Mouse (Mus musculus) frontal cortex, postnatal 25 days (tissue): ENCODE results near the gene Igf2bp3.

ENCODE experiments used
- DNase-seq, 2 experiments: peaks; one replicate each; pipeline ENCODE4 v3.0.0; 2022; ENCODE audit warnings: low spot score in 2 of 2

Igf2bp3 gene

GRCm38 (mm10) chr6:49136739-49137138 lies 78.0 kb downstream of the Igf2bp3 start:
- DNase-seq: no peak

- no peak for DNase-seq
These were observed 82.2 kb downstream of the Igf2bp3 start for GRCm38 (mm10) chr6:49132352-49133090.

GRCm38 (mm10) chr6:49131855-49132254 lies 82.9 kb downstream of the Igf2bp3 start:
- DNase-seq: no peak

- DNase-seq: no peak
These were observed 84.4 kb downstream of the Igf2bp3 start for GRCm38 (mm10) chr6:49130328-49130727.

GRCm38 (mm10) chr6:49120370-49120769 lies 94.4 kb downstream of the Igf2bp3 start:
- no peak for DNase-seq

- DNase-seq: no peak
These were observed 95.2 kb downstream of the Igf2bp3 start for GRCm38 (mm10) chr6:49119462-49120135.

- no peak for DNase-seq
These were observed 96.3 kb downstream of the Igf2bp3 start for GRCm38 (mm10) chr6:49118446-49118845.

GRCm38 (mm10) chr6:49116241-49116640 lies 98.5 kb downstream of the Igf2bp3 start:
- no peak for DNase-seq

- DNase-seq: no peak
These were observed 99.2 kb downstream of the Igf2bp3 start for GRCm38 (mm10) chr6:49115550-49115949.

- no peak for DNase-seq
These were observed 100.3 kb downstream of the Igf2bp3 start for GRCm38 (mm10) chr6:49114457-49114856.

- no peak for DNase-seq
These were observed 100.9 kb downstream of the Igf2bp3 start for GRCm38 (mm10) chr6:49113895-49114294.

GRCm38 (mm10) chr6:49109196-49109595 lies 105.6 kb downstream of the Igf2bp3 start:
- DNase-seq: no peak

- no peak for DNase-seq
These were observed 107.8 kb downstream of the Igf2bp3 start for GRCm38 (mm10) chr6:49106746-49107500.

- DNase-seq: no peak
These were observed 115.7 kb downstream of the Igf2bp3 start for GRCm38 (mm10) chr6:49099086-49099485.

- DNase-seq: no peak
These were observed 117.1 kb downstream of the Igf2bp3 start for GRCm38 (mm10) chr6:49097596-49098110.

- peak; percentile 32 to 35 for DNase-seq
These were observed 117.8 kb downstream of the Igf2bp3 start for GRCm38 (mm10) chr6:49096933-49097461.

- DNase-seq: no peak
These were observed 118.3 kb downstream of the Igf2bp3 start for GRCm38 (mm10) chr6:49096421-49096820.

- DNase-seq: no peak
These were observed 119.8 kb downstream of the Igf2bp3 start for GRCm38 (mm10) chr6:49094968-49095367.

- no peak for DNase-seq
These were observed 131.7 kb downstream of the Igf2bp3 start for GRCm38 (mm10) chr6:49083008-49083407.

GRCm38 (mm10) chr6:49079313-49079712 lies 135.4 kb downstream of the Igf2bp3 start:
- no peak for DNase-seq

GRCm38 (mm10) chr6:49077894-49078293 lies 136.9 kb downstream of the Igf2bp3 start:
- DNase-seq: no peak

- no peak for DNase-seq
These were observed 140.7 kb downstream of the Igf2bp3 start for GRCm38 (mm10) chr6:49074117-49074490.
